Mouse (Mus musculus): ENCODE measurements around the gene Txndc16. TPM values are rescaled to one million over a fixed set of nuclear protein-coding genes. Genes with fewer than 3 reads are reported as not detected.

Txndc16 gene
- total RNA-seq, 2 experiments from 2014 or later = 68.2 to 68.5 TPM

DNA sequence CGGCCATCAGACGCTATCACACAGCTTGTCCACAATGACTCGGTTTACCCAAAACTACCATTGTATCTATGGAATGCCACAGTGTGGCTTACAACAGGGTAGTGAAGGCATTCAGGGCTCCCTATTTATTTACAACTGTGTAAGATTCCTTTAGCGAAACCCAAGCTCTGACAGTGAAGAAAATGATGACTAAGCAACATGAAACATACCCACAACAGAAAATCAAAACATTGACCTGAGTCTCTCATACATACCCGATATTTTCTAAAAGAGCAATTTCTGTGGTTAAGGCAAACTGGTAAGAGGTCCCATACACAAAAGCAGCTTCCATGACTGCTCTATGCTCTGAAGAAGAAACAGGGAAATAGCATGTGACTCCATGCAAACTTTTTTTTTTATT lies 47.9 kb downstream of the Txndc16 start:
- intact Hi-C loops (cut with DNase I) = no loop called here
- DNase-seq (ENCODE audit: extremely low spot score in 1 of 2, low spot score in 2 of 2) = no peak

DNA sequence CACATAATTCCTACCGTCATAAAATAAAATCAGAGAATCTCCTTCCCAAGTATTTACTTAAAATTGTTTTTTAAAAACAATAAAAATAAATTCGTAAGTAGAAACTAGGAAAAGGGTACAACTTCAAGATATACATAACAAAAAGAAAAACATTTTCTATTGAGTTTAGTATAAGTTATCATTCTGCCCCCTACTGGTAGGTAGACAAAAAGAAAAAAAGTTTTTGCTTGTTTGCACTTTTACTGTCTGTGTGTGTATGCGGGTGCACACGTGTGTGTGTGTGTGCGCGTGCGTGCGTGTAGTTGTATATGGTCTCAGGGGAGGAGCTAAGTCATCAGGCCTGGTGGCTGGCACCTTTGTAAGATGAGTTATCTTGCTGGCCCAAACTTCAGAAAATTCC lies 52.8 kb downstream of the Txndc16 start:
- intact Hi-C loops (cut with DNase I) = no loop called here
- DNase-seq (ENCODE audit: extremely low spot score in 1 of 2, low spot score in 2 of 2) = no peak

DNA sequence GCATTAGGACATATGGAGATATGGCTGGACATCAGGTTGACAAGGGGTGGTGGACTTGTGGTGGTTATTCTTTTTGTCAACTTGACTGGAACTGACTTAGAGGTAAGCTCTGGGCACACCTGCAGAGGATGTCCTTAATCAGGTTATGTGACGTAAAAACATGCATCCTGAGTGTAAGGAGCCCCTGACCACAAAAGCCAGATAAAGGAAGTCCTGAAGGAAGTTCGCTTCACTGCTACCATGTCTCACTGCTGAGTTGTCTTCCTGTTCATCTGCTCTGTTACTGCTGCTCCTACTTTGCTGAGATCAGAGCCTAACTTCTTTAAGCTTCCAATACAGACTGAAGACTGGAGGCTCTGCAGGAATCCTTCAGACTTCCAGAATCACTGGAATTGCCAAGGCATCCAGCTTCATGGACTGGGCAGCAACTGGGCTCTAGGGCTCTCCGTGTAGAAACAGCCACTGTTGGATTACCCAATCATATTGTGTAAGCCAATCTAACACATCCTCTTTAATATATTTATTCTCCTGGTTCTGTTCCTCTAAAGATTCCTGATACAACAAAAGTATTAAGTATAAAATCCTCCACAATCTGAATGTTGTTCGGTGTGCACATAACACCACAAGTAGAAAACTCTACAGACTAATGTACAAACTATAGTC lies 64.5 kb downstream of the Txndc16 start:
- DNase-seq (ENCODE audit: extremely low spot score in 1 of 2, low spot score in 2 of 2) = no peak
- intact Hi-C loops (cut with DNase I) = no loop called here

DNA sequence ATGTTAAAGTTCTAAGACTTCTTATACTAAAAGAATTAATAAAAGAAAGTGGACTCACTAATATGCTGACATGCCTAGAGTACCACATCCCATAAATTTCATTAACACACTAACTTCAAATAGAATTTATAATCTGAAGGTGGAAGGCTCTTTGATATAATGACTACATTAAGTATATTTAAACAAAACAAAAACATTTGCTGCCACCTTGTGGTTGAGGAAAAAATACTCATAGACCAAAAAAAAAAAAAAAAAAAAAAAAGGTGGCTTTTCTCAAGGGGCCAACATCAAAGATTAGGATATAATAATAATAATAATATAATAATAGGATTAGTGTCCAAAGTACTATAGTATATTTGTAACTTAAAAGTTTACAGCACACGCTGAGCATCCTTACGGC lies 66.9 kb downstream of the Txndc16 start:
- intact Hi-C loops (cut with DNase I) = no loop called here
- DNase-seq (ENCODE audit: extremely low spot score in 1 of 2, low spot score in 2 of 2) = no peak

DNA sequence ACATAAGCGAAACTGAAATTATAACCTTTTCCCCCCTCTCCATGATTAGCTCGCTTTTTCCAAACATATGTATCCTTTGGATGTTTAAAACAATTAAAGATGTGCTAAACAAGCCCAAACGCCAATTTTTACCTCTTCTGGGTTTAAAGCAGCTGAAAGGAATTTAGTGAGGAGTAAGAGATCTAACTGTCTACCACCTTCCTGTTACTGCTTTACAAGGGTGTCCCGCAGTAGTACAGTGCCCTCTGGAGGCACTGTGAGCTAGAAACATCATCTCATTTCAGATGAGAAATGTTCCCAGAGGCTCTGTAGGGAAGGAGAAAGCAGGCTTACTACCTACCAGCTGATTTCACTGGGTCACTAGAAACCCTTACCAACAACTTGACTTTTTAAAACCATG lies 77.6 kb downstream of the Txndc16 start:
- DNase-seq (ENCODE audit: extremely low spot score in 1 of 2, low spot score in 2 of 2) = peak; percentile 49 to 57
- intact Hi-C loops (cut with DNase I) = loop anchor here (1.0 to 10.0 kb wide), 3 partner anchors 88 to 290 kb away; no protein-coding TSS in a partner anchor

DNA sequence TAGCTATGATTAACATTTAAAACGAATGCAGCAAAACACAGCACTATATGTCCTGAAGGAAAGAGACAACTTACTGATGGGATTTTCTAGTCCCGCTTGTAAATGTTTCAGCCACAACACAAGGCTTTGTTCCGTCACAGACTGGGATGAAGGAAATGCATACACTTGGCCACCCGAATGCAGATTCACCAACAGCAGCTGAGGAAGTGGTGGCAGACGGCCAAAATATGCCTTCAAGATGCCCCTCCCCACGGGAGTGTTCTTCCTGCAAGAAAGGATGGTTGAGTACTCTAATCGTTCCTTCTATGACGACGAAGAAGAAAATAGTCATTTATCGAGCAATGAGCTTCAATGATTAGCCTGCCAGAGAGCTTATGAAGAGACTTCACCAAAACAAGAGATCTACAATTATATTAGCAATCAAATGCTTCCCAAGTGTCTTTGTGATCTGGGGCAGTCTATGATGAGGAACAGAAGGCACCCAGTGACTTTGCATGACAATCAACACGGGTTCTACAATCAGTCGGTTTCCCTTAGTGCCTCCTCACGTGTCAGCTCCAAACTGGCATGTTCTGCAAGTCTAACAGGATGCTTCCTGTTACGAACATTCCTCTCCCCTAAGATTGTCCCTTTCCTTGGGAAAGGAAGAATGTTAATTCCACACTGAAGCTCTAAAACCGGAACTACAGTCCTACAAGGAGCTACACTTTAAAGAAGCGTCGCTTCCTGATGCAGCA lies 79.6 kb downstream of the Txndc16 start:
- intact Hi-C loops (cut with DNase I) = loop anchor here (5.0 to 10.0 kb wide), 2 partner anchors 86 to 288 kb away; no protein-coding TSS in a partner anchor

DNA sequence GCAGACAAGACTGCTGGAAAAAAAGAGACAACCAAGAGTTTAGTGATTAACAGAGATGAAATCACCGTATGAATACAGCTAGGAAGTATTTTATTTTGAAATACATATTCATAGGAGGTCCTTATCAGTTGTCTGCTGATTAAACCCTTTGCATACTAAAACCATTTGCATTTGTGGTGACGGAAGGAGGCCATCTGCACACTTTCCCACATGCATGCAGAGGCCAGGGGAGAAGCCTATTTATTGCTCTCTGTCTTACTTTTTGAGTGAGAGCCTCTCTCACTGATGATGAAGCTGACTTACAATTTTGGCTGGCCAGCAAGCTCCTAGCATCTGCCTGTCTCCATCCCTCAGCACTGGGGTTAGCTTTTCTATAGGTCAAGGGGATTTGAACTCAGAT lies 84.2 kb downstream of the Txndc16 start:
- DNase-seq (ENCODE audit: extremely low spot score in 1 of 2, low spot score in 2 of 2) = no peak
- intact Hi-C loops (cut with DNase I) = no loop called here

More for the DNA sequence above, 79.6 kb downstream of the Txndc16 start:
- peak; percentile 9 to 40 for DNase-seq (ENCODE audit: extremely low spot score in 1 of 2, low spot score in 2 of 2)

DNA sequence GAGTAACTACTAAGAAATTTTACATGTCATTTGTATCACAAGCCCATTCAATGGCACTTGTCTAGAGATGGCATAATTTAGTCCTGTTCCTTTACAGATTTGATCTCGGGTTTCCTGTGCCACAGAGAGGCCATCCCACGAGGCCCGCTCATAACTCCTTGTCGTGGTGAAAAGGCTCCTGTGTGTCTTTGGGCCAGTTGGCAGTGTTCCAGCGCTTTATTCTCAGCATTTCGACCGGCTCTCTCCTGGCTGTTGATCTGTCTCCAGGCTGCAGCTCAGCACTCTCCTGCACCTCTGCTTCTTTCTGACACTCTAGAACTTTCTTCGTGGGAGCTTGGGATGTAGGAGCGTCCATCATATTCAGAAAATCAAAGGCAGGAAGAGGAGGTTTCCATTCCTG lies 84.6 kb downstream of the Txndc16 start:
- no peak for DNase-seq (ENCODE audit: extremely low spot score in 1 of 2, low spot score in 2 of 2)
- intact Hi-C loops (cut with DNase I) = no loop called here

DNA sequence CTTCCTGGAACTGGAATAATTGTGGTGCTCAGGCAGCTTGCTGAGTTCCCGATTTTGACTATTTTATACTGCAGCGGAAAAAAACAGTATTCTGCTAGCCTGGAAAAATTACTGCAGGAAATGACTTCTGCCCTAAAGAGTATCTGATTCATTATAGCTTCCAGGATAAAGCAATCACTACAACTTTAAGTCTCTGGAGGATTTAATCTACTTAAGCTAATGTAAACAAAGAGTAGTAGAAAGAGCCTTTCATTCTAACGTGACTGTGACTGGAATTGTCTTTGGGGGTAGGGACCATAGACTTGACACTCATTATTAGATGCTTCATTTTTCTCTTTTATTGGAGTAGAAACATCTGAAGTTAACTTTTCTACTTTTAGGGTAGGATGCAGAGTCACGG lies 101.8 kb downstream of the Txndc16 start:
- intact Hi-C loops (cut with DNase I) = no loop called here
- DNase-seq (ENCODE audit: extremely low spot score in 1 of 2, low spot score in 2 of 2) = no peak

DNA sequence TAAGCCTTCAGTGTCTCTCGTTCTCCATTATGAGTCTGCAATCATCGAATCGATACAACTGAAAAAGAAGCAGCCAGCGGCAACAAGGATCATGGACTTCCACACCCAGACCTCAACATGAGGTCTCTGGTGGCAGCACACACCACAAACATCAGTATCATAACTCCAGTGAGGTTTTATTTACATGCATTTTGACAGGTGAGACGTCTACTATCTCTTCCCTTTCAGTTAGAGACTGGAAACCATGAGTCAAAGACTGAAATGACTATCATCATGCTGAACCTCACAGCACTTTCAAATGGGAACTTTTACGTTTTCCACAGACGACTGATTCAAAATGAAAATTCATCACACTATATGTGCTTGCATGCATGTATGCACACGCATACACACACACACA lies 117.9 kb downstream of the Txndc16 start:
- no peak for DNase-seq (ENCODE audit: extremely low spot score in 1 of 2, low spot score in 2 of 2)
- intact Hi-C loops (cut with DNase I) = no loop called here

DNA sequence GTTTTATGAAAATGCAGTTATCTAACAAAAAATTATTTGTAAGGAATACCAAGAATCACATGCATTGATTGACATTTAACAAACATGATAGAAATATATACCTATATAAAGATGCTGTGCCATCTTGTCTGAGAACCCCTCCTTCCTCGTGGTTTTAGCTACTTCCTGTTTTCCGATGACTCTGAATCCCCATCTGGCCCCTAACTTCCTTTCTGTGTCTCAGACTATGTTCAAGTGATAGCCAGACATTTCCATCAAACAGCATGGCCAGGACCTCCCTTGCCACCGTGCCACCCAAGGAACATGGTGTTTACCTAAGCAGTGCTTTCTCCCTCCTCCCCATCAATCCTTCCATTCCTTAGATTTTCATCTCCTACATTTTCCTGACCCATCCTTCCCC lies 127.8 kb downstream of the Txndc16 start:
- DNase-seq (ENCODE audit: extremely low spot score in 1 of 2, low spot score in 2 of 2) = no peak
- intact Hi-C loops (cut with DNase I) = no loop called here

DNA sequence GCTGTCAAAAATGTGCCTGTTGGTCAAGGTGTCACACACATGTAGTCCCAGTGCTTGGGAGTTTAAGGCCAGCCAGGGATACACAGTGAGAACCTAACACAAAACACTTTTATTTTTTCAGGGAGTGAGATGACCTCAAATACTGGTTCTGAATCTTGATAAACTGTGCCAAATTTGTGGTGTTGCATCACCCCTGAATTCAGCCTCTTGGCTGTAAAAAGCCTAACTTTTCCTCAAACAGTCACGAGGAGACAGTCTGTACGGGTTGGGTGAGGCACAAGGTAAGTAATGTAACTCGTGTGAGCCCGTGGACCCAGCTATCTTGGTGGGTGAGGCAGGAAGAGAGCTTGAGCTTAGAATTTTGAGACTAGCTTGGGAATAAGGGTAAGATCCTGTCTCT lies 130.1 kb downstream of the Txndc16 start:
- intact Hi-C loops (cut with DNase I) = no loop called here
- no peak for DNase-seq (ENCODE audit: extremely low spot score in 1 of 2, low spot score in 2 of 2)

DNA sequence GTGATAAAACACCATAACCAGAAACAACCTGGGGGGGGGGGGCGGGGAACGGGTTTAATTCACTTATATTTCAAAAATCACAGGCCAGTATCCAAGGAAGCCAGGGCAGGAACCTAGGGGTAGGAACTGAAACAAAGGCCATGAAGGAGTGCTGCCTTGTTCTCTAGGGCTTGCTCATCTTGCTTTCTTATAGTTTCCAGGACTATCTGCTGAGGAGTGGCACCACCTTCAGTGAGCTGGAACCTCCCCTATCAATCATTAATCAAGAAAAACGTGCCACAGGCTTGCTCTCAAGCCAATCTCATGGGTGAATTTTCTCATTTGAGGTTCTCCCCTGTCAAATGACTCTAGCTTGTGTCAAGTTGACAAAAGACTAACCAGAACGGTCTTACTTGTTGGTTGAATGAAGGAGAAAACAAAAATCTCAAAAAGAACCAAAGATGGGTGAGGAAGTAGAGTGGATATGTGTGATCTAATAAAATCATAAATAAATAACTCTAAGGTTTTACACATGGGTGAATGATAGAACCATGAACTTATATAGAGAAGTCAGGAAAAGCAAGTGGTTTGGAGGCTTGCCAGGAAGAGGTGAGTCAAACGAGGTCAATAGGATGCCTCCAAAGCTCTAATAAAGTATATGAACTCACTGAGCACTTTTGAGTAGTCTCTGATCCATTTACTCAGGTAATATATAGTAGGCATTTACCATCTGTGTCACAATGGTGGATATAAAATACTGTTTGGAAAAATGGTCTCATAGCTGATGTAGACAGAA lies 134.3 kb downstream of the Txndc16 start:
- intact Hi-C loops (cut with DNase I) = no loop called here

DNA sequence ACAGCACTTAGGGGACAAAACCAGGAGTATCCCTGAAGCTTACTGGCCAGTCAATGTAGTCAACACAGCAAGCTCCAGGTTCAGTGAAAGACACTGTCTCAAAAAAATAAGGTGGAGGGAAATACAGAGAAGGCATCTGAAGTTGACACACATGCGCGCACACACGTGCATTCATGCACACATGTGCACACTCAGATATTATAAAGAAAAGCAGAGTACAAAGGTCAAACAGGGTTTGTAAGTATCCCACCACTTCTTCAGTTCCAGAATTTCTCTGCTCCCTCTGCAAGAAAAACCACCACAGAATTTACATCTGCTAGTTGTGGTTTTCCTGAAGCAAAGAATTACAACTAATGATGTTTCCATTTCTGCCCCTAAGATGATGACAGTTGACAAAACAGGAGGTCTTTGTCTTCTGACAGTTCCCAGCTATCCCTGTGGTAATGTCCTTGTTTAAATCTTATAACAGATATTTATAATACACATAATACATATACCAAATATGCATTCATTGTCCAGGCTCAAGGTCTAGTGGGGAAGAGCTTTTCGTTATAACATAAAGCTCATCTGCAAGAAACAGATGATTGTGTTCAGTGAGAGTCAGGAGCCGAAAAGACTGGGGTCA lies 135.4 kb downstream of the Txndc16 start:
- DNase-seq (ENCODE audit: extremely low spot score in 1 of 2, low spot score in 2 of 2) = no peak

More for the DNA sequence above, 134.3 kb downstream of the Txndc16 start:
- DNase-seq (ENCODE audit: extremely low spot score in 1 of 2, low spot score in 2 of 2) = no peak

DNA sequence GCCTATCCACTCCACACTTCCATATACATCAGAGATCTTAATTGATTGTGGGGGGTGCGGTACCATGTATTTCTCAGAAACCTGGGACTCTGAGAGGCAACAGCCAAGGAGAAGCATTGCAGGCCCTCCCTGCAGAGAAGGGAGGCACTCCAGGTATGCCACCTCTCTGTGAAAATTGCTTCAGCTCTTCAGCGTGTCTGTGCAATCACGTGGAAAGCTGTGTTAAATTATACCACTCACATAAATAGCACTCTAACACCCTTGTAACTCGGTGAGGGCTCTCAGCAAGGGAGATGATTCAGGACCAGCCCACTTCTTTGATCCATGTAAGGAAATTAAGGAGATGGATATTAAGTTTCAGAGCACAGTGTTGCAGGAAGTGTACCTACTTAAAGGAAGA lies 136.6 kb downstream of the Txndc16 start:
- no peak for DNase-seq (ENCODE audit: extremely low spot score in 1 of 2, low spot score in 2 of 2)
- intact Hi-C loops (cut with DNase I) = no loop called here

More for the DNA sequence above, 135.4 kb downstream of the Txndc16 start:
- intact Hi-C loops (cut with DNase I) = no loop called here

Other genes starting within 250 kb of the Txndc16 start
- under 1 TPM; 0.57 to 0.66 TPM for gene Ptger2, start 232.1 kb downstream of the Txndc16 start, total RNA-seq (2021)
- gene Gpr137c, start 611 bp downstream of the Txndc16 start, total RNA-seq (2021) = 10 to 100 TPM; 23.3 to 26.8 TPM
- gene Ero1l, start 98.4 kb upstream of the Txndc16 start, total RNA-seq (2021) = 10 to 100 TPM; 25.6 to 29.0 TPM
- gene Psmc6, start 109.5 kb upstream of the Txndc16 start, total RNA-seq (2021) = 100 to 1,000 TPM; 109 to 111 TPM
- gene Styx, start 130.8 kb upstream of the Txndc16 start, total RNA-seq (2021) = 10 to 100 TPM; 15.2 to 22.0 TPM
- 10 to 100 TPM; 13.0 to 16.3 TPM for gene Gnpnat1, start 184.6 kb upstream of the Txndc16 start, total RNA-seq (2021)